Mouse (Mus musculus) midbrain, embryonic 14.5 days (tissue): ENCODE results near the gene Rsph3a. TPM values are rescaled to one million over a fixed set of nuclear protein-coding genes. Genes with fewer than 3 reads are reported as not detected.
"Not testable (repeated sequence)": the region's sequence is repeated elsewhere in the genome, so short reads cannot be mapped to it uniquely, and the experiment has no call there.

Experiments used
- ATAC-seq: fragments of 200-750 bp; cut with Nextera tagmentation; 2 replicates; pipeline ENCODE4 v1.8.0; 2017; ENCODE audit warnings: moderate number of reproducible peaks, moderate library complexity; ENCODE audit not compliant: low FRiP score, low TSS enrichment
- DNase-seq: peaks from one replicate; pipeline ENCODE4 v3.0.0-alpha.2; 2015
- H3K27ac ChIP-seq: fragments of 300-500 bp; sonication (generic); replicated peaks from 2 replicates; pipeline ENCODE4 v1.5.1; 2014; ENCODE audit warnings: mild to moderate bottlenecking, low read depth, low read length, moderate library complexity
- H3K27me3 ChIP-seq: fragments of 300-500 bp; sonication (generic); 2 replicates; pipeline ENCODE4 v1.6.1; 2014; ENCODE audit warnings: low read length, control low read depth, mixed read lengths; ENCODE audit not compliant: control insufficient read depth, insufficient read depth
- H3K36me3 ChIP-seq: fragments of 300-500 bp; sonication (generic); 2 replicates; pipeline ENCODE4 v1.6.1; 2014; ENCODE audit warnings: low read length, control low read depth; ENCODE audit not compliant: control insufficient read depth, insufficient read depth
- H3K4me1 ChIP-seq: fragments of 300-500 bp; sonication (generic); 2 replicates; pipeline ENCODE4 v1.6.1; 2014; ENCODE audit warnings: mild to moderate bottlenecking, antibody characterized with exemption, low read length, control low read depth; ENCODE audit not compliant: control insufficient read depth, insufficient read depth
- H3K4me2 ChIP-seq: fragments of 300-500 bp; sonication (generic); 2 replicates; pipeline ENCODE4 v1.6.1; 2014; ENCODE audit warnings: mild to moderate bottlenecking, low read length, moderate library complexity
- H3K4me3 ChIP-seq: fragments of 300-500 bp; sonication (generic); replicated peaks from 2 replicates; pipeline ENCODE4 v1.5.1; 2014; ENCODE audit warnings: low read depth, low read length
- H3K9ac ChIP-seq: fragments of 300-500 bp; sonication (generic); replicated peaks from 2 replicates; pipeline ENCODE4 v1.6.1; 2014; ENCODE audit warnings: mild to moderate bottlenecking, low read length, moderate library complexity
- H3K9me3 ChIP-seq: fragments of 300-500 bp; sonication (generic); 2 replicates; pipeline ENCODE4 v1.6.1; 2016; ENCODE audit warnings: low read length, control low read depth, mixed read lengths; ENCODE audit not compliant: control insufficient read depth
- WGBS: fragments of 180-500 bp; shearing (Covaris S2); extraction: QIAGEN DNeasy Blood & Tissue Kit; methylation state at CpG from one replicate; pipeline ENCODE4 v1.1.7; 2014; 5-methylcytosine and 5-hydroxymethylcytosine counted together
- polyA plus RNA-seq: library from polyadenylated mRNA; unstranded; fragments of >200 nt; fragmentation: Nextera tagmentation; extraction: Ambion mirVana; gene quantifications from 2 replicates; pipeline ENCODE4 v1.2.1, GENCODE M21; 2014

Gene Rsph3a
- polyA plus RNA-seq, 1 experiment from 2014 or later = 84.0 TPM

DNA sequence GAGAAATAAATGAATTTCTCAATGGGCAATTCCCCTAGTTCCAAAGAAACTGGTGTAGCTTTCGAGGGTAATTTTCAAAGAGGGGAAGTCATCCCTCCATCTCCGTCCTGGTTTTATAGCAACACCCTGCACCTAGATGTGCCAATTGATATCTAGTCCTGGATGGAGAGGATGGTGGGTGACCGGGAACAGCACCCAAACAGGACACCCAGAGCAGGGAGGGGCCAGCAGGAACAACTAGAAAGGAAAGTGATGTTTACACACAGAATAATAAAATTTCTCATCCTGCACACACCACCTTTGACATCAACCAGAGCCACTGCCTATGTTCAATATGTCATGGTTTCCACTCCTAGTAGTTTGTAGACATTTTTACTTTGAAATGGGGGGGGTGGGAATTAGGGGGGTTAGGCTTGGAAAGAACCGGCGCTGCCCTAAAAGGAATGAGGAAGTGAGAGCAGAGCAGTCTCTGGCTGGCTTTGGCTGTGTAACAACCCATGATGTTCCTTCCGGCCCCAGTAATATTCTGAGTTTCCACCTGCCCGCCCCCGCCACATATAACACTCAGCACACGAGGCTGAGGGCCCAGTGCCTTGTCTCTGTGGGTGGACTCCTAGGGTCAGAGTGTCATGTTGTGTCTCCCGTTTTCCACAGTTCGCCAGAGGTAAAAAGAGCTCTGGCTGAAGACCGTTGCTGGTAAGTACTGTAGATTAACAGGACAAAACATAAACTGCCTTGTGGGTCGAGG, 19.8 kb upstream of the Rsph3a start, which contains the start of gene Tagap:
Gene Tagap, plus strand, starts transcription at position 588 of the 748 bp plus-strand sequence.
- Histone ChIP-seq H3K9ac (no peak within 1 kb of the TSS), H3K9me3 (no peaks in the 10 kb centered on the region), H3K27ac (no peak within 1 kb of the TSS), H3K36me3 (no peaks in the 10 kb centered on the region), H3K4me3 (no peak within 1 kb of the TSS), H3K4me1 (0 out of 2 replicates have a peak, but pooled peaks cover 2% of the 10 kb centered on the region), H3K4me2 (no peak within 1 kb of the TSS), H3K27me3 (no peaks in the 10 kb centered on the region)
- no peak for ATAC-seq
- DNase-seq = no peak
- WGBS = 80% methylated on average over 13 of the region's 13 CpGs

GRCm38 (mm10) chr17:7927582-7928535, 17.6 kb upstream of the Rsph3a start:
- WGBS = 72% methylated on average over 24 of the region's 24 CpGs
- H3K27me3 ChIP-seq = no peaks in the 10 kb centered on the region
- no peaks in the 10 kb centered on the region for H3K36me3 ChIP-seq
- ATAC-seq = no peak
- peaks cover 8% of the 10 kb centered on the region; the same call in 1 of the 2 replicates for H3K4me1 ChIP-seq
- peak; percentile 63 for DNase-seq
- no peaks in the 10 kb centered on the region for H3K9me3 ChIP-seq
- H3K4me3 ChIP-seq = no peak overlapping the region
- no peak overlapping the region for H3K27ac ChIP-seq
- no peak overlapping the region for H3K9ac ChIP-seq
- H3K4me2 ChIP-seq = no peak overlapping the region

DNA sequence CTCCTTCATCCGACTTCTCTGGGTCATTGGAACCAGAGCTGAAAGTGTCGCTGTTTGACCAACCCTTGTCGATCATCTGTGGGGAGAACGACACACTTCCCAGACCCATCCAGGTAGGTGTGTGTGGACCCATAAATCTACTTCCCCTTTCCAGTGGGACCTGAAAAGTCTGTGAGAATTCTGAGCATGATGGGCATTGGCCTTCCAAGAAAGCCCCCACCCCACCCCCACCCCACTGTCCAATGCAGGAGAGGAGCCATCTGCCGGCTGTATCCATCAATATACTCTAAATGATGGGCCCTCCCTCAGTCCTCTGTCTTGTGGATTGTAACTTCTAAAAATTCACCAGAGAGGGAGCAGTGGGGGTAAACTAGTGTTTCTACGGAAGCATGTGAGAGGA, 16.8 kb upstream of the Rsph3a start:
- H3K27ac ChIP-seq = no peak overlapping the region
- H3K9ac ChIP-seq = no peak overlapping the region
- no peak overlapping the region for H3K4me3 ChIP-seq
- H3K36me3 ChIP-seq = no peaks in the 10 kb centered on the region
- peaks cover 8% of the 10 kb centered on the region; the same call in 1 of the 2 replicates for H3K4me1 ChIP-seq
- ATAC-seq (no peak), DNase-seq (no peak)
- 82% methylated on average over 6 of the region's 6 CpGs for WGBS
- no peaks in the 10 kb centered on the region for H3K27me3 ChIP-seq
- no peak overlapping the region for H3K4me2 ChIP-seq
- no peaks in the 10 kb centered on the region for H3K9me3 ChIP-seq

DNA sequence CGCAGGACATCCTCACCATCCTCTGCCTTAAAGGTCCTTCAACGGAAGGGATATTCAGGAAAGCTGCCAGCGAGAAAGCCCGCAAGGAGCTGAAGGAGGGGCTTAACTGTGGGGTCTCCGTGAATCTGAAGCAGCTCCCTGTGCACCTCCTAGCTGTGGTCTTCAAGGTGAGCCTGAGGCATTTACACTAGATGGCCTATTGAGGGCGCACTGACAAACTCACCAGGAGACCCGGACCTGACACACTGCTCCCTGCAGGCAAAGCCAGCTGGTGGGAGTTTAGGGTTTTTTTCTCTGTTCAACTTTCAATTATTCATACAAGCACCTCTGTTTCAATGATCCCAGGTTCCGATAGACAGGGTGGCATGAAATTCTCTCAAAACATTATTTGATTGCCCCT, 16.1 kb upstream of the Rsph3a start:
- no peaks in the 10 kb centered on the region for H3K27me3 ChIP-seq
- no peak overlapping the region for H3K27ac ChIP-seq
- WGBS = 39% methylated on average over 8 of the region's 8 CpGs
- no peak overlapping the region for H3K4me3 ChIP-seq
- peaks cover 8% of the 10 kb centered on the region; the same call in 1 of the 2 replicates for H3K4me1 ChIP-seq
- no peak overlapping the region for H3K9ac ChIP-seq
- H3K4me2 ChIP-seq = no peak overlapping the region
- no peaks in the 10 kb centered on the region for H3K36me3 ChIP-seq
- no peaks in the 10 kb centered on the region for H3K9me3 ChIP-seq
- ATAC-seq = no peak
- DNase-seq = no peak

- peaks cover 8% of the 10 kb centered on the region; the same call in 1 of the 2 replicates for H3K4me1 ChIP-seq
- H3K9ac ChIP-seq = no peak overlapping the region
- H3K27me3 ChIP-seq = no peaks in the 10 kb centered on the region
- WGBS = 73% methylated on average over 13 of the region's 13 CpGs
- ATAC-seq (no peak), DNase-seq (peak; percentile 51)
- H3K27ac ChIP-seq = 0 out of 2 replicates have a peak overlapping the region, but pooled peaks have one; percentile 32
- no peak overlapping the region for H3K4me2 ChIP-seq
- H3K4me3 ChIP-seq = no peak overlapping the region
- H3K9me3 ChIP-seq = no peaks in the 10 kb centered on the region
- H3K36me3 ChIP-seq = no peaks in the 10 kb centered on the region
These were observed 14.1 kb upstream of the Rsph3a start for GRCm38 (mm10) chr17:7931096-7931990.

DNA sequence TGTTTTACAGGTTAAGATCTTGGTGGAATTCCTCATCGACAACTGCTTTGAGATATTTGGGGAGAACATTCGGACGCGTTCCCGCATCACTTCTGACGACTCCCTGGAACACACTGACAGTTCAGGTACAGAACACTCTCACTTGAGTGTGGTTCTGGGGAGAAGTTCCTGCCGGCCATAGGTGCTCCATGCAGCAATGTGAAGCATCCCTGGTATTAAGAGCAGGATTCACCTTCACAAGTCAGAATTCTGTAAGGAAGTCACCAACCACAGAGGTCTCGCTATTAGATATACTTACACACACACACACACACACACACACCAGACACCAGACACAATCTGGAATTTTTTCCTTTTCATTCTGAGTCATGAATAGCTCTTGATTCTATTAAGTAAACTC, 13.3 kb upstream of the Rsph3a start:
- DNase-seq, H3K4me3 ChIP-seq, H3K4me2 ChIP-seq, H3K27me3 ChIP-seq, H3K27ac ChIP-seq, H3K4me1 ChIP-seq, H3K36me3 ChIP-seq, ATAC-seq, H3K9ac ChIP-seq, H3K9me3 ChIP-seq: not testable (repeated sequence)
- 91% methylated on average over 6 of the region's 8 CpGs for WGBS

GRCm38 (mm10) chr17:7939640-7940039, 5.8 kb upstream of the Rsph3a start:
- H3K9ac ChIP-seq = no peak overlapping the region
- no peak overlapping the region for H3K4me3 ChIP-seq
- no peak overlapping the region for H3K27ac ChIP-seq
- H3K4me1 ChIP-seq = no peaks in the 10 kb centered on the region
- no peaks in the 10 kb centered on the region for H3K36me3 ChIP-seq
- peak; percentile 57 for DNase-seq
- ATAC-seq = no peak
- no peaks in the 10 kb centered on the region for H3K27me3 ChIP-seq
- H3K4me2 ChIP-seq = no peak overlapping the region
- no peaks in the 10 kb centered on the region for H3K9me3 ChIP-seq
- WGBS = 75% methylated on average over 8 of the region's 8 CpGs

DNA sequence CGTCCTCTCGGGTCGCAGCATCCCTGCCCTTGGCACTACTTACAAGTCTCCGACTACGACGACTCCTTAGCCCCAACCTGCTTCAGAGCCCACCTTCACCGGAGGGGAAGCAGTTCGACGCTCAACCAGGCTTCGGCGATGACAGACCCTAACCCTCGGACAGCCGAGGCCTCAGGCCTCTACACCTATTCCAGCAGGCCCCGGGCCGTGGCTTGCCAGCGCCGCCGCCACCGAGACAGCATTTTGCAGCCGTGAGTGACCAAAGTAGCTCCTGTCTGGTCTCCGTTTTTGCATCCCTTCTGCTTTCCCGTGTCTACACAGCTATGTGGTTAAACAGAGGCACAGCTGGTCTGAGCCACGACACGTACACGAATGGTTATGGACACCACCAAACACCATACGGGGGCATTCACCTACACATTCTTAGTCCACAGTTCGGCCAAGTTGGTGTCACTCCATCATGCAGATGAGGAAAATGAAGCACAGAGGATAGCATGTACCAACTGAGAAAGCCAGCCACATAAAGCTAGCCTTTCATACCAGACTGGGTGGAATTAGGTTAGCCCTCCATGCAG, 726 bp downstream of the Rsph3a start:
- H3K27me3 ChIP-seq, ATAC-seq, H3K4me1 ChIP-seq, H3K9me3 ChIP-seq, DNase-seq, H3K36me3 ChIP-seq: not testable (repeated sequence)
- Histone ChIP-seq H3K4me3 (peak overlapping the region; percentile 48), H3K4me2 (peak overlapping the region; percentile 60), H3K27ac (peak overlapping the region; percentile 89), H3K9ac (peak overlapping the region; percentile 59; the same call in 1 of the 2 replicates)
- 0% methylated on average over 15 of the region's 27 CpGs for WGBS
